Mouse (Mus musculus) limb, embryonic 14.5 days (tissue): ENCODE measurements at regions not wholly inside any gene's neighbourhood (a gene's known extent, or its start where the extent isn't known, plus 50 kb on each side); places are given as distances from the start of the nearest gene placed in this dataset.

Experiments used
- ATAC-seq: fragments of 200-750 bp; cut with Nextera tagmentation; 2 replicates; pipeline ENCODE4 v1.8.0; 2017; ENCODE audit warnings: low read depth, moderate number of reproducible peaks, moderate TSS enrichment; ENCODE audit not compliant: low FRiP score
- DNase-seq: peaks from one replicate; pipeline ENCODE4 v3.0.0-alpha.2; 2015; ENCODE audit warnings: low spot score
- H3K27ac ChIP-seq: fragments of 300-500 bp; sonication (generic); replicated peaks from 2 replicates; pipeline ENCODE4 v1.5.1; 2014; ENCODE audit warnings: low read depth, mild to moderate bottlenecking, low read length, moderate library complexity, mixed read lengths
- H3K27me3 ChIP-seq: fragments of 300-500 bp; sonication (generic); 2 replicates; pipeline ENCODE4 v1.6.1; 2014; ENCODE audit warnings: low read length, mixed read lengths; ENCODE audit not compliant: control insufficient read depth, insufficient read depth
- H3K36me3 ChIP-seq: fragments of 300-500 bp; sonication (generic); 2 replicates; pipeline ENCODE4 v1.6.1; 2014; ENCODE audit warnings: mild to moderate bottlenecking, low read length, moderate library complexity, mixed read lengths; ENCODE audit not compliant: control insufficient read depth, insufficient read depth
- H3K4me1 ChIP-seq: fragments of 300-500 bp; sonication (generic); 2 replicates; pipeline ENCODE4 v1.6.1; 2014; ENCODE audit warnings: antibody characterized with exemption, low read length, mixed read lengths; ENCODE audit not compliant: control insufficient read depth, insufficient read depth
- H3K4me2 ChIP-seq: fragments of 300-500 bp; sonication (generic); replicated peaks from 2 replicates; pipeline ENCODE4 v1.6.1; 2014; ENCODE audit warnings: low read depth, mild to moderate bottlenecking, low read length, moderate library complexity; ENCODE audit not compliant: severe bottlenecking
- H3K4me3 ChIP-seq: fragments of 300-500 bp; sonication (generic); replicated peaks from 2 replicates; pipeline ENCODE4 v1.5.1; 2014; ENCODE audit warnings: low read length
- H3K9ac ChIP-seq: fragments of 300-500 bp; sonication (generic); 2 replicates; pipeline ENCODE4 v1.6.1; 2014; ENCODE audit warnings: mild to moderate bottlenecking, low read depth, low read length, moderate library complexity; ENCODE audit not compliant: severe bottlenecking
- H3K9me3 ChIP-seq: fragments of 300-500 bp; sonication (generic); 2 replicates; pipeline ENCODE4 v1.6.1; 2016; ENCODE audit warnings: low read length; ENCODE audit not compliant: control insufficient read depth
- POLR2A ChIP-seq: fragments of 200-500 bp; IDR thresholded peaks from 2 replicates; pipeline ENCODE4 v1.8.0; 2012; ENCODE audit warnings: inconsistent platforms, mild to moderate bottlenecking, moderate library complexity, borderline replicate concordance; ENCODE audit not compliant: insufficient read depth, insufficient read length; ENCODE audit errors: extremely low read depth
- WGBS: fragments of 180-500 bp; shearing (Covaris S2); extraction: QIAGEN DNeasy Blood & Tissue Kit; methylation state at CpG from one replicate; pipeline ENCODE4 v1.1.7; 2014; 5-methylcytosine and 5-hydroxymethylcytosine counted together

GRCm38 (mm10) chr5:35165459-35165858 is 59.9 kb upstream of the Lrpap1 start:
- H3K9ac ChIP-seq, result no peak overlapping the region
- 67% methylated on average over 2 of the region's 2 CpGs for WGBS
- no peak for TF ChIP-seq POLR2A
- H3K4me2 ChIP-seq, result no peak overlapping the region
- no peaks in the 10 kb centered on the region for H3K27me3 ChIP-seq
- DNase-seq (no peak), ATAC-seq (no peak)
- H3K36me3 ChIP-seq, result no peaks in the 10 kb centered on the region
- H3K4me3 ChIP-seq, result no peak overlapping the region
- no peaks in the 10 kb centered on the region; the same call in 1 of the 2 replicates for H3K4me1 ChIP-seq
- no peak overlapping the region for H3K27ac ChIP-seq
- no peaks in the 10 kb centered on the region; the same call in 1 of the 2 replicates for H3K9me3 ChIP-seq

- H3K36me3 ChIP-seq, result no peaks in the 10 kb centered on the region
- no peak for TF ChIP-seq POLR2A
- H3K9ac ChIP-seq, result no peak overlapping the region
- ATAC-seq (no peak), DNase-seq (no peak)
- 89% methylated on average over 4 of the region's 4 CpGs for WGBS
- H3K27ac ChIP-seq, result no peak overlapping the region
- no peak overlapping the region for H3K4me3 ChIP-seq
- no peaks in the 10 kb centered on the region for H3K27me3 ChIP-seq
- no peak overlapping the region for H3K4me2 ChIP-seq
- no peaks in the 10 kb centered on the region; the same call in 1 of the 2 replicates for H3K9me3 ChIP-seq
- H3K4me1 ChIP-seq, result peaks cover 21% of the 10 kb centered on the region
Measured at GRCm38 (mm10) chr5:35162607-35163006, 57.0 kb upstream of the Lrpap1 start.

- H3K9ac ChIP-seq, result no peak overlapping the region
- TF ChIP-seq POLR2A, result no peak
- WGBS, result 93% methylated on average over 3 of the region's 3 CpGs
- H3K9me3 ChIP-seq, result no peaks in the 10 kb centered on the region
- ATAC-seq (no peak), DNase-seq (no peak)
- H3K36me3 ChIP-seq, result no peaks in the 10 kb centered on the region
- H3K4me3 ChIP-seq, result no peak overlapping the region
- H3K27ac ChIP-seq, result no peak overlapping the region
- H3K4me2 ChIP-seq, result no peak overlapping the region
- peaks cover 21% of the 10 kb centered on the region for H3K4me1 ChIP-seq
- no peaks in the 10 kb centered on the region for H3K27me3 ChIP-seq
Measured at GRCm38 (mm10) chr5:35162120-35162519, 56.6 kb upstream of the Lrpap1 start.

GRCm38 (mm10) chr5:35160929-35161815 is 55.6 kb upstream of the Lrpap1 start:
- H3K27ac ChIP-seq, result no peak overlapping the region
- H3K36me3 ChIP-seq, result no peaks in the 10 kb centered on the region
- H3K4me3 ChIP-seq, result no peak overlapping the region
- no peak for TF ChIP-seq POLR2A
- no peak for ATAC-seq
- no peak overlapping the region for H3K9ac ChIP-seq
- DNase-seq, result no peak
- H3K4me2 ChIP-seq, result no peak overlapping the region
- no peaks in the 10 kb centered on the region for H3K27me3 ChIP-seq
- peaks cover 23% of the 10 kb centered on the region for H3K4me1 ChIP-seq
- WGBS, result 83% methylated on average over 5 of the region's 5 CpGs
- H3K9me3 ChIP-seq, result no peaks in the 10 kb centered on the region

- TF ChIP-seq POLR2A, result no peak
- Histone ChIP-seq H3K27ac (no peak overlapping the region), H3K9ac (no peak overlapping the region), H3K36me3 (no peaks in the 10 kb centered on the region), H3K4me3 (no peak overlapping the region), H3K9me3 (no peaks in the 10 kb centered on the region), H3K27me3 (no peaks in the 10 kb centered on the region), H3K4me1 (peaks cover 25% of the 10 kb centered on the region), H3K4me2 (no peak overlapping the region)
- WGBS, result 61% methylated on average over 4 of the region's 4 CpGs
- ATAC-seq, result no peak
- DNase-seq, result no peak
Measured at GRCm38 (mm10) chr5:35159854-35160253, 54.3 kb upstream of the Lrpap1 start.
